Mouse (Mus musculus) left cerebral cortex, adult 18-20 months (tissue): ENCODE data around the gene Prkacb. TPM values are rescaled to one million over a fixed set of nuclear protein-coding genes. Genes with fewer than 3 reads are reported as not detected.

Experiments
- DNase-seq, 2 experiments: peaks; one replicate each; pipeline ENCODE4 v3.0.0; 2021 to 2022; ENCODE audit warnings: low spot score in 2 of 2, mixed read lengths in 1 of 2
- long read RNA-seq, 2 experiments: library from polyadenylated mRNA; stranded (forward); transcript quantifications; one replicate each; pipeline ENCODE4 v2.0.0; 2021
- total RNA-seq, 2 experiments: library from RNA; stranded (reverse); gene quantifications; 2 replicates each; pipeline ENCODE4 v1.2.3; 2021

Gene Prkacb
- 100 to 1,000 TPM; 453 to 516 TPM for total RNA-seq
- long read RNA-seq, experiment 1, full-length matches to known transcripts = 366 of 446 reads
- long read RNA-seq, experiment 1, partial matches to known transcripts = 19 of 446 reads
- long read RNA-seq, experiment 1, other reads (novel, unspliced or antisense) = 61 of 446 reads
- long read RNA-seq, experiment 2, full-length matches to known transcripts = 273 of 321 reads
- long read RNA-seq, experiment 2, partial matches to known transcripts = 12 of 321 reads
- long read RNA-seq, experiment 2, other reads (novel, unspliced or antisense) = 36 of 321 reads

GRCm38 (mm10) chr3:146812901-146813393, at the start of gene Prkacb:
Gene Prkacb, minus strand, starts transcription at chr3:146812990.
- peak; percentile 87 to 92 for DNase-seq

DNA sequence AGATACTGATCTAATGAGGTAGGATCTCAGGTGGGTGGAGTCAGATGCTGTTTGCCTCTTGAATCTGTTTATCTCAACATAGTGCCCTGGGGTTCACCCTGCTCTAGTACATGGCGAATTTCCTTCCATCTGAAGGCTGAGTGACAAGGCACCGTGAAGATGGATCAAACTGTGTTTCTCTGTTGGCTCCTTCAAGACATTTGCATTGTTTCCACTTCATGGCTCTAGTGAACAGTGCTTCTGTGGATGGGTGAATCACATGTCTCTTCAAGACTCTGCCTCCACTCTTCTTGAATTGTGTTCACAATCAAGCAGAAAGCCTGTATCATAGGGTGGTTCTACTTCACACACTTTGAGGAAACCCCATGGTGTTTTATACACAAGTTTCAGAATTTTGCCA, 47.5 kb upstream of the Prkacb start:
- no peak for DNase-seq

DNA sequence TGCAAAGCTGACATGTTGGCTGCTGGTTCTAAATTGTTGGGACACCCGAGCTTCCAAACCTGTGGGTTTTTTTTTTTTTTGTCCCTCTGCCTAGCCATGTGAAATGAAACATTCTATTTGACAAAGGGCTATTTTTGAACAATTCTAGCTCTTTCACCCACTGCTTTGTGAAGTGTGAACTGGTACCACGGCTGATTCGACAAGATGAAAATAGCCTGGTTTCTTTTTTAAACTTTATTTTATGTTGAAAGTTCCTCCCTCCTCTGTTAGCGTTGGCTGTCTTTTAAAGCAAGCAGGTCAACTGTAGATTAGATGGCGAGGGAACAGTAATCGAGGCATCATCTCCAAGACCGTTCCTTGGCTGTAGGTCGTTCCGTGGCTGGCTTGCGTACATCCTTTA, 44.6 kb upstream of the Prkacb start:
- DNase-seq = no peak

DNA sequence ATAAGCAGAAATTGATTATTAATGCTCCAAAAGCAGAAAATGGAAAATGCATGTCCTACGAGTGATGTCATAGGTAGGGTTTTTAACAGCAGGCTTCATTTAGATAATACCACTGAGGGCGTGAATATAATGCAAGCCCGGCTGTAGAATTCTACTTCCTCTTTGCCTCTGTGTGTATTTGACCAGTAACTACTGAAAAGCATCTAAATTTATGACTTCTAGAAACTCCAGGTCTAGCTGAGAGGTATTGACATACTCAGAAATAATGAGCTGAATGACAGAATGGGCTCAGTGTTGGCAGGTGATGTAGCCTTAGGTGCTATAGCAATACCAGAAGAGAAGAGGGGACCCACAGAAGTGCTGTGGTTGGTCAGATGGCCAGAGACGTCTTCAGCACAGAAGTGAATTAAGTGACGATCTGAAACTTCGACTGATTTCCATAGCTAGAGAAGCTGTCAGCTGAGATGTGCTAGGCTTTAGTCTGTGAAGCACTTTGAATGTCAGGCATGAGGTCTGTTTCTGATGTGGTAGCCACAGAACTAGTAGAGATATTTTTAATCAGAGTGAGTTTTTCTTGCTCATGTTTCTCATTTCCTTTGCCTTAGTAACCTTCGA, 41.8 kb upstream of the Prkacb start:
- no peak for DNase-seq

GRCm38 (mm10) chr3:146851966-146852891, 39.4 kb upstream of the Prkacb start, which contains the start of gene Ttll7:
Gene Ttll7, plus strand, starts transcription at chr3:146852367.
- DNase-seq = peak; percentile 88 to 89

DNA sequence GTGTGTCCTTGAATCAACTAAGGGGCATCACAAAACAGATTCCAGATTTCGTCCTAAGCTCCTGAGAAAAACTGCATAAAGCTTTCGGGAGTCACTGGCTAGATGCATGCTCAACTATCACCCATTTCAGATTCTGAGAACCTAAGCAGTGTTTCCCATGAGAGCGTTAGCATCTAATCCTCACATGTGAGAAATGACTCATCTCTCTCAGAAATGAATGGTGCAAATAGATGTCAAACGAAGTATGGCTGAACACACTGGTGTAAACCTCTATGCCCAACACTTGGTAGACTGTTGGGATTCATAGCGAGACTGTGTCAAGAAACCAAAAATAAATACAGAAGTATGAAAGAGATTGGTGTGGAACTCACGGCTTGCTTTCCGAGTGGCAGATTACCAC, 36.6 kb upstream of the Prkacb start:
- no peak for DNase-seq

- DNase-seq = no peak
Observed at GRCm38 (mm10) chr3:146848112-146848511, 35.3 kb upstream of the Prkacb start.

GRCm38 (mm10) chr3:146846237-146846636, 33.4 kb upstream of the Prkacb start:
- DNase-seq = no peak

GRCm38 (mm10) chr3:146843470-146843869, 30.7 kb upstream of the Prkacb start:
- no peak for DNase-seq

GRCm38 (mm10) chr3:146842766-146843165, 30.0 kb upstream of the Prkacb start:
- DNase-seq = no peak

GRCm38 (mm10) chr3:146820718-146821117, 7.9 kb upstream of the Prkacb start:
- DNase-seq = no peak

- DNase-seq = no peak
Observed at GRCm38 (mm10) chr3:146813624-146814023, 834 bp upstream of the Prkacb start.

- peak in 1 of 2 experiments; percentile 9 for DNase-seq
Observed at GRCm38 (mm10) chr3:146812041-146812878, 530 bp downstream of the Prkacb start.

GRCm38 (mm10) chr3:146793554-146794257, 19.1 kb downstream of the Prkacb start:
- no peak for DNase-seq

- no peak for DNase-seq
Observed at GRCm38 (mm10) chr3:146792144-146792748, 20.5 kb downstream of the Prkacb start.

DNA sequence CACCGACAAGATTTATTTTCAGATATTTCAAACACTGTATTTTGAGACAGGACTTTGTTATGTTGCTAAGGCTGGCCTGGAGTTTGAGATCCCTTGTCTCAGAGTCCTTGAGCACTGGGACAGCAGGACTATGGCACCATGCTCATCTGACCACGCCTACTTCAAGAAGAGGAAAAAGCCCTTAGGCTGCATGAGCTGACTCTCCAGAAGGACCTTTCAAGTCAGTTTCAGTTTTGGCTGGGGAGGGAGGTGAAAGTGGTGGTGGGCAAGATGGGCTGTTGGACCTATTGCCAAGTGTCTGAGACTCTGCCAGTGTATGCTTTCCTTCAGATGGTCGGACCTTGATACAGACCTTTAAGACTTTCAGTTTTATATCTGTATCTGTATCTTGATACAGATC, 28.6 kb downstream of the Prkacb start:
- DNase-seq = no peak

DNA sequence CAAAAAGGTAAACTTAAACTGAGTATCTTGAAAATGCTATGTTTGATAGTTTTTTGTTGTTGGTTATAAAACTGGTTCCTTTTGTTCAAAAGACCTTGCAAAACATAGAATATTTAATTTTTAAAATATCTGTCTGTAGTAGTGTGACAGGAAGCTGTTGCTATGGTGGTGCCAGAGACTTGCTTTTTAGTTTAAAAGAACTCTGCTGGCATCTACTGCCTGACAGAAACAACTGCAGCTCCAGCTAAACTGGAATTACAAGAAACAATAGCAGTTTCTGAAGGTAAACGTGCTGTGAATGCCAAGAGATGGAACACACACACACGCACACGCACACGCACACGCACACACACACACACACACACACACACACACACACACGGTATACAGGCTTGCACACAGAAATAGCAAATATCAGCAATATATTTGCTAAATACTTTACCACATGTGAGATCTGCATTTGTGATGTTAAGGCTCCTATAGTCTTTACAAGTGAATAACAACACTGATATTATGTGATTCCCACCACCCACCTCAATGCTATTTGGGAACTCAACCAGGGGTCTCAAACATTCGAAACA, 29.1 kb downstream of the Prkacb start:
- DNase-seq = no peak

GRCm38 (mm10) chr3:146782548-146782947, 30.2 kb downstream of the Prkacb start:
- DNase-seq = no peak

- DNase-seq = no peak
Observed at GRCm38 (mm10) chr3:146781131-146781530, 31.7 kb downstream of the Prkacb start.
